Mouse (Mus musculus): ENCODE results near the gene Tbc1d30. TPM values are rescaled to one million over a fixed set of nuclear protein-coding genes. Genes with fewer than 3 reads are reported as not detected.

Gene Tbc1d30
- polyA plus RNA-seq, 1 experiment from 2014 or later = 0.63 TPM

- no peak overlapping the region for H3K9ac ChIP-seq (replicated peaks)
- no peak overlapping the region for H3K4me2 ChIP-seq
- H3K9me3 ChIP-seq = no peaks in the 10 kb centered on the region
- 86% methylated on average over 21 of the region's 21 CpGs for WGBS
- H3K27ac ChIP-seq = no peak overlapping the region
- H3K4me1 ChIP-seq (replicated peaks) = peaks cover 6% of the 10 kb centered on the region; the same call in 1 of the 2 replicates
- ATAC-seq (ENCODE audit: insufficient number of reproducible peaks, insufficient read depth, low FRiP score, low TSS enrichment, low read depth) = no peak
- no peaks in the 10 kb centered on the region for H3K27me3 ChIP-seq
- no peak overlapping the region for H3K4me3 ChIP-seq (replicated peaks)
- no peaks in the 10 kb centered on the region for H3K36me3 ChIP-seq
These were observed 87.4 kb downstream of the Tbc1d30 start for GRCm38 (mm10) chr10:121263520-121264203.

- no peaks in the 10 kb centered on the region for H3K9me3 ChIP-seq
- no peak overlapping the region for H3K4me2 ChIP-seq
- ATAC-seq (ENCODE audit: insufficient number of reproducible peaks, insufficient read depth, low FRiP score, low TSS enrichment, low read depth) = no peak
- no peak overlapping the region for H3K27ac ChIP-seq
- H3K36me3 ChIP-seq = no peaks in the 10 kb centered on the region
- WGBS = 96% methylated on average over 8 of the region's 8 CpGs
- no peaks in the 10 kb centered on the region for H3K27me3 ChIP-seq
- no peak overlapping the region for H3K4me3 ChIP-seq (replicated peaks)
- H3K4me1 ChIP-seq (replicated peaks) = peaks cover 5% of the 10 kb centered on the region; the same call in 1 of the 2 replicates
- H3K9ac ChIP-seq (replicated peaks) = no peak overlapping the region
These were observed 88.9 kb downstream of the Tbc1d30 start for GRCm38 (mm10) chr10:121262206-121262605.

- H3K36me3 ChIP-seq = no peaks in the 10 kb centered on the region
- ATAC-seq (ENCODE audit: insufficient number of reproducible peaks, insufficient read depth, low FRiP score, low TSS enrichment, low read depth) = no peak
- WGBS = 81% methylated on average over 6 of the region's 6 CpGs
- H3K9ac ChIP-seq (replicated peaks) = no peak overlapping the region
- no peak overlapping the region for H3K4me2 ChIP-seq
- no peaks in the 10 kb centered on the region for H3K9me3 ChIP-seq
- H3K27ac ChIP-seq = no peak overlapping the region
- H3K27me3 ChIP-seq = no peaks in the 10 kb centered on the region
- H3K4me3 ChIP-seq (replicated peaks) = no peak overlapping the region
- H3K4me1 ChIP-seq (replicated peaks) = peaks cover 3% of the 10 kb centered on the region; the same call in 1 of the 2 replicates
These were observed 90.0 kb downstream of the Tbc1d30 start for GRCm38 (mm10) chr10:121261036-121261592.

GRCm38 (mm10) chr10:121256115-121256825, 94.8 kb downstream of the Tbc1d30 start:
- peak; percentile 24; the same call in 1 of the 2 replicates for ATAC-seq (ENCODE audit: insufficient number of reproducible peaks, insufficient read depth, low FRiP score, low TSS enrichment, low read depth)
- Histone ChIP-seq H3K4me3 (replicated peaks) (no peak overlapping the region), H3K9ac (replicated peaks) (no peak overlapping the region), H3K4me1 (replicated peaks) (peaks cover 12% of the 10 kb centered on the region), H3K27ac (no peak overlapping the region), H3K4me2 (peak overlapping the region; percentile 37; the same call in 1 of the 2 replicates), H3K36me3 (no peaks in the 10 kb centered on the region), H3K9me3 (no peaks in the 10 kb centered on the region), H3K27me3 (no peaks in the 10 kb centered on the region)
- 21% methylated on average over 17 of the region's 17 CpGs for WGBS

GRCm38 (mm10) chr10:121255465-121255864, 95.6 kb downstream of the Tbc1d30 start:
- H3K9me3 ChIP-seq = no peaks in the 10 kb centered on the region
- H3K4me2 ChIP-seq = no peak overlapping the region
- WGBS = 88% methylated on average over 5 of the region's 5 CpGs
- H3K36me3 ChIP-seq = no peaks in the 10 kb centered on the region
- no peak overlapping the region for H3K27ac ChIP-seq
- no peak for ATAC-seq (ENCODE audit: insufficient number of reproducible peaks, insufficient read depth, low FRiP score, low TSS enrichment, low read depth)
- peaks cover 19% of the 10 kb centered on the region for H3K4me1 ChIP-seq (replicated peaks)
- no peaks in the 10 kb centered on the region for H3K27me3 ChIP-seq
- H3K9ac ChIP-seq (replicated peaks) = no peak overlapping the region
- H3K4me3 ChIP-seq (replicated peaks) = no peak overlapping the region

- Histone ChIP-seq H3K9ac (replicated peaks) (no peak overlapping the region), H3K4me3 (replicated peaks) (no peak overlapping the region), H3K4me2 (no peak overlapping the region), H3K27me3 (no peaks in the 10 kb centered on the region), H3K27ac (no peak overlapping the region), H3K36me3 (no peaks in the 10 kb centered on the region), H3K9me3 (no peaks in the 10 kb centered on the region), H3K4me1 (replicated peaks) (peaks cover 24% of the 10 kb centered on the region)
- no peak for ATAC-seq (ENCODE audit: insufficient number of reproducible peaks, insufficient read depth, low FRiP score, low TSS enrichment, low read depth)
- 79% methylated on average over 8 of the region's 8 CpGs for WGBS
These were observed 96.7 kb downstream of the Tbc1d30 start for GRCm38 (mm10) chr10:121254343-121254742.

- no peak for ATAC-seq (ENCODE audit: insufficient number of reproducible peaks, insufficient read depth, low FRiP score, low TSS enrichment, low read depth)
- H3K9ac ChIP-seq (replicated peaks) = no peak overlapping the region
- WGBS = 78% methylated on average over 7 of the region's 7 CpGs
- H3K9me3 ChIP-seq = no peaks in the 10 kb centered on the region
- H3K4me3 ChIP-seq (replicated peaks) = no peak overlapping the region
- H3K27me3 ChIP-seq = no peaks in the 10 kb centered on the region
- H3K36me3 ChIP-seq = no peaks in the 10 kb centered on the region
- no peak overlapping the region for H3K4me2 ChIP-seq
- H3K27ac ChIP-seq = no peak overlapping the region
- peaks cover 24% of the 10 kb centered on the region for H3K4me1 ChIP-seq (replicated peaks)
These were observed 98.3 kb downstream of the Tbc1d30 start for GRCm38 (mm10) chr10:121252781-121253180.

GRCm38 (mm10) chr10:121251191-121251590, 99.9 kb downstream of the Tbc1d30 start:
- H3K36me3 ChIP-seq = no peaks in the 10 kb centered on the region
- H3K4me3 ChIP-seq (replicated peaks) = no peak overlapping the region
- H3K27me3 ChIP-seq = no peaks in the 10 kb centered on the region
- H3K4me1 ChIP-seq (replicated peaks) = peaks cover 22% of the 10 kb centered on the region
- H3K4me2 ChIP-seq = no peak overlapping the region
- ATAC-seq (ENCODE audit: insufficient number of reproducible peaks, insufficient read depth, low FRiP score, low TSS enrichment, low read depth) = no peak
- no peaks in the 10 kb centered on the region for H3K9me3 ChIP-seq
- WGBS = 34% methylated on average over 8 of the region's 8 CpGs
- H3K9ac ChIP-seq (replicated peaks) = no peak overlapping the region
- H3K27ac ChIP-seq = peak overlapping the region; percentile 81

- H3K9ac ChIP-seq (replicated peaks) = no peak overlapping the region
- 95% methylated on average over 4 of the region's 4 CpGs for WGBS
- no peak for ATAC-seq (ENCODE audit: insufficient number of reproducible peaks, insufficient read depth, low FRiP score, low TSS enrichment, low read depth)
- no peak overlapping the region for H3K27ac ChIP-seq
- no peak overlapping the region for H3K4me3 ChIP-seq (replicated peaks)
- H3K36me3 ChIP-seq = no peaks in the 10 kb centered on the region
- no peaks in the 10 kb centered on the region for H3K27me3 ChIP-seq
- H3K4me2 ChIP-seq = no peak overlapping the region
- no peaks in the 10 kb centered on the region for H3K9me3 ChIP-seq
- peaks cover 19% of the 10 kb centered on the region for H3K4me1 ChIP-seq (replicated peaks)
These were observed 101.3 kb downstream of the Tbc1d30 start for GRCm38 (mm10) chr10:121249820-121250219.

- no peak overlapping the region for H3K4me2 ChIP-seq
- ATAC-seq (ENCODE audit: insufficient number of reproducible peaks, insufficient read depth, low FRiP score, low TSS enrichment, low read depth) = no peak
- 92% methylated on average over 11 of the region's 11 CpGs for WGBS
- no peak overlapping the region for H3K27ac ChIP-seq
- H3K4me1 ChIP-seq (replicated peaks) = peaks cover 42% of the 10 kb centered on the region
- H3K4me3 ChIP-seq (replicated peaks) = no peak overlapping the region
- H3K9me3 ChIP-seq = no peaks in the 10 kb centered on the region
- no peaks in the 10 kb centered on the region for H3K36me3 ChIP-seq
- H3K27me3 ChIP-seq = no peaks in the 10 kb centered on the region
- H3K9ac ChIP-seq (replicated peaks) = no peak overlapping the region
These were observed 103.5 kb downstream of the Tbc1d30 start for GRCm38 (mm10) chr10:121247545-121247944.

- 75% methylated on average over 21 of the region's 21 CpGs for WGBS
- Histone ChIP-seq H3K4me1 (replicated peaks) (peaks cover 44% of the 10 kb centered on the region), H3K9me3 (no peaks in the 10 kb centered on the region), H3K4me3 (replicated peaks) (no peak overlapping the region), H3K9ac (replicated peaks) (no peak overlapping the region), H3K36me3 (no peaks in the 10 kb centered on the region), H3K4me2 (no peak overlapping the region), H3K27ac (no peak overlapping the region), H3K27me3 (no peaks in the 10 kb centered on the region)
- ATAC-seq (ENCODE audit: insufficient number of reproducible peaks, insufficient read depth, low FRiP score, low TSS enrichment, low read depth) = no peak
These were observed 104.1 kb downstream of the Tbc1d30 start for GRCm38 (mm10) chr10:121246971-121247370.

Measured in limb, embryonic 12.5 days (tissue).